Mouse (Mus musculus): ENCODE results near the gene Krt31. TPM values are rescaled to one million over a fixed set of nuclear protein-coding genes. Genes with fewer than 3 reads are reported as not detected.

Gene Krt31
- not detected in 2 replicates for polyA plus RNA-seq (2014; fragmentation: Nextera tagmentation; extraction: Ambion mirVana)

DNA sequence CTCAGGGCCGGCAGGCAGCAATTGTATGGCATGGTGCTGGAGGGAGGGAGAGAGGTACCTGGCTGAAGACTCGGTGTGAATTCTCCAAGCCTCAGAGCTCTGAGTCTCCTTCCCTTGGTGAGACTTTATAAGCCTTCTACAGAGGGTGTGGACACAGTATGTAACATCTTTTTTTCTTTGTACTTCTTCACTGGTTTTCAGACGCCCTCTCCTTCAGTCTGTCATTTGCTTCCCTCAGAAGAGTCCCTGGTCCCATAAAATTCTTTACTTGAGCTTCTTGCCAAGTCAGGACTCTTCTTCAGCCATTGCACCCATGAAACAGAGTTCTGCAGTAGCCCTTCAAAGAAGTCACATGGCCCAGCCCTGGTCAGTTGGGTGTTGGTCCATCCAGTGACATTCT lies at the start of gene Krt31:
Gene Krt31 (minus strand): TSS at position 101 of the 400 bp plus-strand sequence.
- no peak within 1 kb of the TSS for H3K27ac ChIP-seq (ENCODE audit: low read depth, low read length)
- WGBS (ENCODE audit: insufficient replicate concordance) = 77% methylated on average over 3 of the region's 3 CpGs
- no peaks in the 10 kb centered on the region for H3K36me3 ChIP-seq (ENCODE audit: control insufficient read depth, insufficient read depth, low read length)
- no peaks in the 10 kb centered on the region for H3K9me3 ChIP-seq (replicated peaks; ENCODE audit: control insufficient read depth, low read length)
- no peak for ATAC-seq (replicated peaks; ENCODE audit: insufficient number of reproducible peaks, low FRiP score, low TSS enrichment)
- H3K9ac ChIP-seq (ENCODE audit: low read depth, low read length) = no peak within 1 kb of the TSS
- no peaks in the 10 kb centered on the region for H3K27me3 ChIP-seq (ENCODE audit: control insufficient read depth, insufficient read depth, low read length)
- H3K4me3 ChIP-seq (ENCODE audit: low read depth, low read length) = no peak within 1 kb of the TSS
- H3K4me2 ChIP-seq = no peak within 1 kb of the TSS
- no peaks in the 10 kb centered on the region; the same call in 1 of the 2 replicates for H3K4me1 ChIP-seq (ENCODE audit: control insufficient read depth, insufficient read depth, low read length)

DNA sequence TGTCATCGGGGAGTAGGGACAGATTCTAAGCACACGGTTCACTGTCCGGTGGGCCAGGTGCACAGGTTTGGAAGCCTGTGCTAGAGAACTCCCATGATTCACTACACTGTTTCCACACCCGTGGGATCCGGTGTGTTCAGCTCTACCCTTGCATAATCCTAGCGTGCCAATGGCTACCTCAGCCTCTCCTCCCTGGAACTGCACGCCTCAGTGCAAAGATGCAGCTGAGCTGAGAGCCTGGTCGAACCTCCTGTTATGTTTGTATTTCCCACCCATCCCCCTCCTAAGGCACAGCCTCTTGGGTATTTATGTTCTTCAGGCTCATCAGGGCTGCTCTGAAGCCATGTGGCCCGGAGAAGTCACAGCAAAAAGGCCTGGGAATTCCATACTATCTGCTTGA lies 47.5 kb upstream of the Krt31 start:
- Histone ChIP-seq H3K4me2 (no peak overlapping the region), H3K36me3 (ENCODE audit: control insufficient read depth, insufficient read depth, low read length) (no peaks in the 10 kb centered on the region), H3K27ac (ENCODE audit: low read depth, low read length) (no peak overlapping the region), H3K9ac (ENCODE audit: low read depth, low read length) (no peak overlapping the region), H3K4me3 (ENCODE audit: low read depth, low read length) (no peak overlapping the region), H3K9me3 (replicated peaks; ENCODE audit: control insufficient read depth, low read length) (no peaks in the 10 kb centered on the region), H3K4me1 (ENCODE audit: control insufficient read depth, insufficient read depth, low read length) (no peaks in the 10 kb centered on the region), H3K27me3 (ENCODE audit: control insufficient read depth, insufficient read depth, low read length) (no peaks in the 10 kb centered on the region)
- 66% methylated on average over 9 of the region's 9 CpGs for WGBS (ENCODE audit: insufficient replicate concordance)
- ATAC-seq (replicated peaks; ENCODE audit: insufficient number of reproducible peaks, low FRiP score, low TSS enrichment) = no peak

DNA sequence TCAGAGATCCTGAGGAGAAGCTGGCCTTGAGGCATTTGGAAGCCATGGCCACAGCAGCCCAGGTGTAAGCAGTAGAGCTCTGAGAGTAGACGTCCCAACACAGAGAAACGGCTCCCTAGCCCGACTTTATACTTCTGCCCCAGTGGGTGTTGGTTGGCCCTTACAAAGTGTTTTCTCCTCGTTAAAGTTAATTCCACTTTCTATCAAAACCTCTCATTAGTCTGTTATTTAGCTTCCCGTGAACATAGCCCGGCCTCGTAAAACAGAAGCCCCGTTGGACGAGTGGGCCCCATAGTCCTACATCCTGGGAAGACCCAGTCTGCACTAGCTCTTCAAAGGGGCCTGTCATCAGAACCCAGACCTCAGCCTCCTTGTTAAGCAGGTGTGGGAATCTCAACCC lies 45.8 kb upstream of the Krt31 start, which contains the start of gene Krt35:
Gene Krt35 (minus strand): TSS at position 101 of the 400 bp plus-strand sequence.
- H3K4me3 ChIP-seq (ENCODE audit: low read depth, low read length) = no peak within 1 kb of the TSS
- no peak within 1 kb of the TSS for H3K9ac ChIP-seq (ENCODE audit: low read depth, low read length)
- no peak within 1 kb of the TSS for H3K27ac ChIP-seq (ENCODE audit: low read depth, low read length)
- H3K27me3 ChIP-seq (ENCODE audit: control insufficient read depth, insufficient read depth, low read length) = no peaks in the 10 kb centered on the region
- WGBS (ENCODE audit: insufficient replicate concordance) = 84% methylated on average over 9 of the region's 9 CpGs
- no peaks in the 10 kb centered on the region for H3K36me3 ChIP-seq (ENCODE audit: control insufficient read depth, insufficient read depth, low read length)
- ATAC-seq (replicated peaks; ENCODE audit: insufficient number of reproducible peaks, low FRiP score, low TSS enrichment) = no peak
- H3K4me1 ChIP-seq (ENCODE audit: control insufficient read depth, insufficient read depth, low read length) = no peaks in the 10 kb centered on the region
- H3K9me3 ChIP-seq (replicated peaks; ENCODE audit: control insufficient read depth, low read length) = no peaks in the 10 kb centered on the region
- no peak within 1 kb of the TSS for H3K4me2 ChIP-seq

DNA sequence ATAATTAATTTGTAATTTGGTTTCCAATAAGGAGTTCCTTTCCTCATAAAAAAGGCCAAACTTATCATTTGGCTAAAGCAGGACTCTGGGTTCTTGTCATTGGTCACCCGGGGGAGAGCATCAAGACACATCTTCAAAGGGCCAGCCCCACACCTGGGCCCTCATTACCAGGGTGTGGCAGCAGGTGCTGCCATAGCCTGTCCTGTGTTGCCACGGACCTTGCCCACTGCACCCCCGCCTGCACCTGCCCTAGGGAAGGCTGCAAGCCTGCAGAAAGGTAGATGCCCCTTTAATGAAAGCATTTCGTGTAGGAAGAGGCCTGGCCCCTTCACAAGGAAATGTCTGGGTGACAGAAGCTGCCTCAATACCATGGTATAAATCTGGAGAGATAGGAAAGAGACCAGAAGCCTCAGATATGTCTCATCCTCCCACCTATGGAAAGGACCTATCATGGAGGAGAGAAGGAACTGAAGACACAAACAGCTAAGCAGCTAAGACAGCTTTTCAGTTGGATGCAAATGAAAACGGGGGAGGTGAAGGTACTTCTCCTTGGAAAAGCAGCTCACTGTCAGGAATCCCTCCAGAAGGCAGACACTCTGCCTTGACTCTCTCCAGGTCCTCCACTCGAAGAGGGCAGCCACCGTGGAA lies 38.2 kb upstream of the Krt31 start:
- no peak overlapping the region for H3K9ac ChIP-seq (ENCODE audit: low read depth, low read length)
- ATAC-seq (replicated peaks; ENCODE audit: insufficient number of reproducible peaks, low FRiP score, low TSS enrichment) = no peak
- no peaks in the 10 kb centered on the region for H3K4me1 ChIP-seq (ENCODE audit: control insufficient read depth, insufficient read depth, low read length)
- no peaks in the 10 kb centered on the region for H3K27me3 ChIP-seq (ENCODE audit: control insufficient read depth, insufficient read depth, low read length)
- 62% methylated on average over 7 of the region's 7 CpGs for WGBS (ENCODE audit: insufficient replicate concordance)
- H3K9me3 ChIP-seq (replicated peaks; ENCODE audit: control insufficient read depth, low read length) = no peaks in the 10 kb centered on the region
- H3K27ac ChIP-seq (ENCODE audit: low read depth, low read length) = no peak overlapping the region
- H3K36me3 ChIP-seq (ENCODE audit: control insufficient read depth, insufficient read depth, low read length) = no peaks in the 10 kb centered on the region
- no peak overlapping the region for H3K4me3 ChIP-seq (ENCODE audit: low read depth, low read length)
- no peak overlapping the region for H3K4me2 ChIP-seq

DNA sequence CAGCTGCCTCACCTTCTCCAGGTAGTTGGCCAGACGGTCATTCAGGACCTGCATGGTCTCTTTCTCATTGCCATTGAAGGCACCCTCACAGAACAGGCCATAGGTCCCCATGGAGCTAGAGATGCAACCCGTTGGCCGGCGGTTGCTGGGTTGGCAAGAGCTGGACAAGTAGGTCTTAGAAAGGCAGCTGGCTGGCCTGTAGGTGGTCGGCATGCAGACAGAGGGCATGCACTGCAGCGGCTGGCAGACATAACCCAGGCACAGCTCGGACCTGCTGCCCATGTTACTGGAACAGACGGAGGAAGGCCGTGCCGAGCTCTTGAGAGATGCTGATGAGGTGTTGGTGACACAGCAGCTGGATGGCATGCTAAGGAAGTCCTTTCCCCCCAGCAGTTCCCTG lies 37.5 kb upstream of the Krt31 start, which contains the start of gene Krt32:
Gene Krt32 (minus strand): TSS at position 366 of the 400 bp plus-strand sequence.
- 85% methylated on average over 10 of the region's 10 CpGs for WGBS (ENCODE audit: insufficient replicate concordance)
- H3K9ac ChIP-seq (ENCODE audit: low read depth, low read length) = no peak within 1 kb of the TSS
- no peaks in the 10 kb centered on the region for H3K36me3 ChIP-seq (ENCODE audit: control insufficient read depth, insufficient read depth, low read length)
- no peaks in the 10 kb centered on the region for H3K9me3 ChIP-seq (replicated peaks; ENCODE audit: control insufficient read depth, low read length)
- no peaks in the 10 kb centered on the region for H3K4me1 ChIP-seq (ENCODE audit: control insufficient read depth, insufficient read depth, low read length)
- H3K27me3 ChIP-seq (ENCODE audit: control insufficient read depth, insufficient read depth, low read length) = no peaks in the 10 kb centered on the region
- no peak within 1 kb of the TSS for H3K27ac ChIP-seq (ENCODE audit: low read depth, low read length)
- no peak for ATAC-seq (replicated peaks; ENCODE audit: insufficient number of reproducible peaks, low FRiP score, low TSS enrichment)
- H3K4me2 ChIP-seq = no peak within 1 kb of the TSS
- H3K4me3 ChIP-seq (ENCODE audit: low read depth, low read length) = no peak within 1 kb of the TSS

DNA sequence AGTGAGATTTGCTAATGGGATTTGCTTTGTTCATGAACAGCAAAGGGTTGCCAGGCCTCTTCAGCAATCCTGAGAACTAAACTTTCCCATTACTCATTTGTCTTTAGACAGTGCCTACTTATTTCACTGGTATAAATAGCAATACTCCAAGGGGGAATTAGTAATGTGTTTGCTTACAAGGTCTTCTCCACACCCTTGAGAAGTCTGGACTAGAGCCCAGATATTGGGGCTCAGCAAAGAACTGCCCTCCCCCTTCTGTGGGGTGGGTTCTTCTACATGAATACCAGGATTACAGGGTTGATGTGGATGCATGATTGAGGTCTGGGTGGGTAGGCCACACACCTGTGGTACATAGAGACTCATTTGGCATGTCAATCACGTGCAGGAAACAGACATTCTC lies 23.5 kb upstream of the Krt31 start:
- no peak overlapping the region for H3K4me2 ChIP-seq
- no peak overlapping the region for H3K4me3 ChIP-seq (ENCODE audit: low read depth, low read length)
- H3K27ac ChIP-seq (ENCODE audit: low read depth, low read length) = no peak overlapping the region
- H3K4me1 ChIP-seq (ENCODE audit: control insufficient read depth, insufficient read depth, low read length) = no peaks in the 10 kb centered on the region
- no peaks in the 10 kb centered on the region for H3K36me3 ChIP-seq (ENCODE audit: control insufficient read depth, insufficient read depth, low read length)
- H3K9ac ChIP-seq (ENCODE audit: low read depth, low read length) = no peak overlapping the region
- no peaks in the 10 kb centered on the region for H3K9me3 ChIP-seq (replicated peaks; ENCODE audit: control insufficient read depth, low read length)
- no peaks in the 10 kb centered on the region for H3K27me3 ChIP-seq (ENCODE audit: control insufficient read depth, insufficient read depth, low read length)
- 41% methylated on average over 1 of the region's 1 CpGs for WGBS (ENCODE audit: insufficient replicate concordance)
- no peak for ATAC-seq (replicated peaks; ENCODE audit: insufficient number of reproducible peaks, low FRiP score, low TSS enrichment)

DNA sequence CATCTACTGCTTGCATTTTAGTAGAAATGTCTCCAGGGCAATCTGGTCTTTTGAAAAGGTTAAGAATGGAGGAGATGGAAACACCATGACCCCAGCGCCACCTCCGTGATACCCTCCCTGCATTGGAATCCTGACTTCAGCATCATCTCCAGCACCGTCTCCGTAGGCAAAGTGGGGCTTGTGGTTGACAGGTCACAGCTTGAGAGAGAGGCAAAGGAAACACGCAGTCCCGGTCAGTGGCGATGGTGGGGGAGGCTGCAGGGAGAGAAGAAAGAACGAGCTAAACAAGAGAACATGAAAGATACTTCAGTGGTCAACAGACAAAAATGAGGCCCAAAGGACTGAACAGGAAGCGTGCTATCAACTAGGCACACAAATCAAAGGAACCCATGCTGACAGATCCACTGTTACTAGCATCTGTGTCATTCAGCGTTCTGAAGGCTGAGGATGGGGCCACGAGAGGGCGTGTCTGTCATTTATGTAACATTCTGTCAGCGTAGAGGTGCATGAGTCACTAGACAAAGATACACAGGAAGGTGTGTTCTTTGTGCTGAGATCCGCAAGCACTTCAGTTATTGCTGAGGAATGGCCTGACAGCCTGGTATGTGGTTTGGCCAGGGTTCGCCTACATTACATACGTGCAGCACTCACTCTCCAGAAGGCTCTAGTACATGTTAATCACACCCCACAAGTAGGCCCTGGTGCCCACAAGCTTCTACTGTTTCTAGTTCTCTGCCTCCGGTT lies 17.1 kb upstream of the Krt31 start:
- Histone ChIP-seq H3K27ac (ENCODE audit: low read depth, low read length) (no peak overlapping the region), H3K4me3 (ENCODE audit: low read depth, low read length) (no peak overlapping the region), H3K4me1 (ENCODE audit: control insufficient read depth, insufficient read depth, low read length) (peaks cover 6% of the 10 kb centered on the region; the same call in 1 of the 2 replicates), H3K9ac (ENCODE audit: low read depth, low read length) (no peak overlapping the region), H3K27me3 (ENCODE audit: control insufficient read depth, insufficient read depth, low read length) (no peaks in the 10 kb centered on the region), H3K9me3 (replicated peaks; ENCODE audit: control insufficient read depth, low read length) (no peaks in the 10 kb centered on the region), H3K4me2 (no peak overlapping the region), H3K36me3 (ENCODE audit: control insufficient read depth, insufficient read depth, low read length) (no peaks in the 10 kb centered on the region)
- ATAC-seq (replicated peaks; ENCODE audit: insufficient number of reproducible peaks, low FRiP score, low TSS enrichment) = no peak
- WGBS (ENCODE audit: insufficient replicate concordance) = 69% methylated on average over 17 of the region's 17 CpGs

DNA sequence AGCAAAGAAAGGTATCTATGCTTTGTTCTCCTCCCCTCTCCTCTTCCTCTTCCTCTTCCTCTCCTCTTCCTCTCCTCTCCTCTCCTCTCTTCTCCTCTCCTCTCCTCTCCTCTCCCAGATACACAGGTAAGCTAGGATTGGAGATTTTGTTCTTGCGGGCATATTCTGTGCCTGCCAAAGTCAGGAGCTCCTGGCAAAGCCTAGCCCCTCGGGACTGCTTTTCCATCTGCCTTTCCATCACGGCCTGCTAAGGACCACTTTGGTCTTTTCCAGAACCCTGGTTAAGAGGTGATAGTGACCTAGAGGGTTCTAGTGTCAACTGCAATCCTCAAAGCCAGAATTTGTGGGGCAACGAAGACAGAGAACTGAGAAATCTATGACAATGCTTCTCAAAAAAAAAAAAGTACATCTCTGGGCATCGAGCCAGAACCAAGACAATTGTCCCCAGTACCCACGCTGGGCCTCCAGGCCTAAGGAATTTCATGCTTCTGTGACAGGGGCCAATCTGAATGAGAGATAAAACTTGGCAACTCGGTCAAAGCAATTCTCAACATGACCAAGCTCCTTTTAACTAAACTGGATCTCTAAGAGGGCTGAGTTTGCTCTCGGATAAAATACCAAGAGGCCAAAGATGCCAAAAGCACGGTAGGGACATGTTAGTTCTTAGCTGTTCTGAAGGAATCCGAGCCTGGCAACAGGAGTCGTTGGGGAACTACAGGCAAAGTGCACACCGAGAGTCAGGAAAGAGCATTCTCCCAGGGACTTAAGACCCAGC lies 16.1 kb upstream of the Krt31 start:
- Histone ChIP-seq H3K9me3 (replicated peaks; ENCODE audit: control insufficient read depth, low read length) (no peaks in the 10 kb centered on the region), H3K9ac (ENCODE audit: low read depth, low read length) (no peak overlapping the region), H3K27ac (ENCODE audit: low read depth, low read length) (no peak overlapping the region), H3K4me2 (no peak overlapping the region), H3K36me3 (ENCODE audit: control insufficient read depth, insufficient read depth, low read length) (no peaks in the 10 kb centered on the region), H3K4me1 (ENCODE audit: control insufficient read depth, insufficient read depth, low read length) (peaks cover 6% of the 10 kb centered on the region; the same call in 1 of the 2 replicates), H3K27me3 (ENCODE audit: control insufficient read depth, insufficient read depth, low read length) (no peaks in the 10 kb centered on the region), H3K4me3 (ENCODE audit: low read depth, low read length) (no peak overlapping the region)
- no peak for ATAC-seq (replicated peaks; ENCODE audit: insufficient number of reproducible peaks, low FRiP score, low TSS enrichment)
- WGBS (ENCODE audit: insufficient replicate concordance) = 66% methylated on average over 12 of the region's 12 CpGs

All from heart, embryonic 11.5 days (tissue).